Mouse (Mus musculus): Measurements from ENCODE around the gene Akr1d1. TPM values are rescaled to one million over a fixed set of nuclear protein-coding genes. Genes with fewer than 3 reads are reported as not detected.
A peak's percentile ranks its signal among the peaks of the same experiment; 100 is the strongest.

Akr1d1 gene
- polyA plus RNA-seq, 1 experiment from 2014 or later, result not detected

- Histone ChIP-seq H3K27ac (no peak overlapping the region), H3K27me3 (ENCODE audit: poor library complexity, severe bottlenecking) (no peaks in the 10 kb centered on the region), H3K4me3 (no peak overlapping the region), H3K36me3 (replicated peaks) (no peaks in the 10 kb centered on the region), H3K9me3 (no peaks in the 10 kb centered on the region), H3K4me1 (peaks cover 5% of the 10 kb centered on the region)
- DNase-seq (ENCODE audit: extremely low spot score, low spot score), result no peak
- WGBS, result 89% methylated on average over 3 of the region's 3 CpGs
These were observed 6.9 kb downstream of the Akr1d1 start for GRCm38 (mm10) chr6:37536831-37537230.

- H3K4me3 ChIP-seq, result no peak overlapping the region
- DNase-seq (ENCODE audit: extremely low spot score, low spot score), result no peak
- 95% methylated on average over 3 of the region's 3 CpGs for WGBS
- H3K4me1 ChIP-seq, result peaks cover 5% of the 10 kb centered on the region
- no peaks in the 10 kb centered on the region for H3K36me3 ChIP-seq (replicated peaks)
- no peak overlapping the region for H3K27ac ChIP-seq
- H3K9me3 ChIP-seq, result no peaks in the 10 kb centered on the region
- no peaks in the 10 kb centered on the region for H3K27me3 ChIP-seq (ENCODE audit: poor library complexity, severe bottlenecking)
These were observed 7.8 kb downstream of the Akr1d1 start for GRCm38 (mm10) chr6:37537801-37538200.

- H3K27ac ChIP-seq, result no peak overlapping the region
- peaks cover 5% of the 10 kb centered on the region for H3K4me1 ChIP-seq
- no peak overlapping the region for H3K4me3 ChIP-seq
- no peak for DNase-seq (ENCODE audit: extremely low spot score, low spot score)
- WGBS, result 85% methylated on average over 5 of the region's 5 CpGs
- H3K36me3 ChIP-seq (replicated peaks), result no peaks in the 10 kb centered on the region
- no peaks in the 10 kb centered on the region for H3K9me3 ChIP-seq
- H3K27me3 ChIP-seq (ENCODE audit: poor library complexity, severe bottlenecking), result no peaks in the 10 kb centered on the region
These were observed 8.8 kb downstream of the Akr1d1 start for GRCm38 (mm10) chr6:37538792-37539191.

GRCm38 (mm10) chr6:37539403-37539802 lies 9.4 kb downstream of the Akr1d1 start:
- Histone ChIP-seq H3K27me3 (ENCODE audit: poor library complexity, severe bottlenecking) (no peaks in the 10 kb centered on the region), H3K9me3 (no peaks in the 10 kb centered on the region), H3K4me1 (peaks cover 5% of the 10 kb centered on the region), H3K4me3 (no peak overlapping the region), H3K27ac (no peak overlapping the region), H3K36me3 (replicated peaks) (no peaks in the 10 kb centered on the region)
- 91% methylated on average over 9 of the region's 9 CpGs for WGBS
- DNase-seq (ENCODE audit: extremely low spot score, low spot score), result no peak

- Histone ChIP-seq H3K27ac (no peak overlapping the region), H3K4me1 (peaks cover 5% of the 10 kb centered on the region), H3K36me3 (replicated peaks) (no peaks in the 10 kb centered on the region), H3K9me3 (no peaks in the 10 kb centered on the region), H3K4me3 (no peak overlapping the region), H3K27me3 (ENCODE audit: poor library complexity, severe bottlenecking) (no peaks in the 10 kb centered on the region)
- DNase-seq (ENCODE audit: extremely low spot score, low spot score), result no peak
- 74% methylated on average over 3 of the region's 3 CpGs for WGBS
These were observed 10.1 kb downstream of the Akr1d1 start for GRCm38 (mm10) chr6:37540113-37540512.

- no peak overlapping the region for H3K27ac ChIP-seq
- WGBS, result 96% methylated on average over 3 of the region's 3 CpGs
These were observed 11.2 kb downstream of the Akr1d1 start for GRCm38 (mm10) chr6:37541171-37541570.

GRCm38 (mm10) chr6:37542145-37542544 lies 12.2 kb downstream of the Akr1d1 start:
- Histone ChIP-seq H3K4me1 (peaks cover 5% of the 10 kb centered on the region), H3K4me3 (no peak overlapping the region), H3K36me3 (replicated peaks) (no peaks in the 10 kb centered on the region), H3K9me3 (no peaks in the 10 kb centered on the region), H3K27ac (no peak overlapping the region), H3K27me3 (ENCODE audit: poor library complexity, severe bottlenecking) (no peaks in the 10 kb centered on the region)
- WGBS, result 98% methylated on average over 3 of the region's 3 CpGs
- no peak for DNase-seq (ENCODE audit: extremely low spot score, low spot score)

More at GRCm38 (mm10) chr6:37541171-37541570, 11.2 kb downstream of the Akr1d1 start:
- Histone ChIP-seq H3K4me1 (peaks cover 5% of the 10 kb centered on the region), H3K4me3 (no peak overlapping the region), H3K27me3 (ENCODE audit: poor library complexity, severe bottlenecking) (no peaks in the 10 kb centered on the region), H3K36me3 (replicated peaks) (no peaks in the 10 kb centered on the region), H3K9me3 (no peaks in the 10 kb centered on the region)
- DNase-seq (ENCODE audit: extremely low spot score, low spot score), result no peak

GRCm38 (mm10) chr6:37552760-37553159 lies 22.8 kb downstream of the Akr1d1 start:
- no peaks in the 10 kb centered on the region for H3K9me3 ChIP-seq
- H3K27ac ChIP-seq, result no peak overlapping the region
- no peaks in the 10 kb centered on the region for H3K27me3 ChIP-seq (ENCODE audit: poor library complexity, severe bottlenecking)
- no peaks in the 10 kb centered on the region for H3K36me3 ChIP-seq (replicated peaks)
- 85% methylated on average over 2 of the region's 2 CpGs for WGBS
- no peak overlapping the region for H3K4me3 ChIP-seq
- no peaks in the 10 kb centered on the region for H3K4me1 ChIP-seq
- peak; percentile 15 for DNase-seq (ENCODE audit: extremely low spot score, low spot score)

GRCm38 (mm10) chr6:37553926-37554325 lies 24.0 kb downstream of the Akr1d1 start:
- 82% methylated on average over 3 of the region's 3 CpGs for WGBS
- no peaks in the 10 kb centered on the region for H3K36me3 ChIP-seq (replicated peaks)
- no peak overlapping the region for H3K27ac ChIP-seq

GRCm38 (mm10) chr6:37554327-37554726 lies 24.4 kb downstream of the Akr1d1 start:
- H3K9me3 ChIP-seq, result no peaks in the 10 kb centered on the region
- DNase-seq (ENCODE audit: extremely low spot score, low spot score), result no peak
- H3K27ac ChIP-seq, result no peak overlapping the region
- no peak overlapping the region for H3K4me3 ChIP-seq
- H3K4me1 ChIP-seq, result no peaks in the 10 kb centered on the region
- whole genome bisulfite sequencing, result 83% methylated on average over 1 of the region's 1 CpGs
- no peaks in the 10 kb centered on the region for H3K36me3 ChIP-seq (replicated peaks)
- no peaks in the 10 kb centered on the region for H3K27me3 ChIP-seq (ENCODE audit: poor library complexity, severe bottlenecking)

More at GRCm38 (mm10) chr6:37553926-37554325, 24.0 kb downstream of the Akr1d1 start:
- Histone ChIP-seq H3K27me3 (ENCODE audit: poor library complexity, severe bottlenecking) (no peaks in the 10 kb centered on the region), H3K4me3 (no peak overlapping the region), H3K4me1 (no peaks in the 10 kb centered on the region), H3K9me3 (no peaks in the 10 kb centered on the region)
- DNase-seq (ENCODE audit: extremely low spot score, low spot score), result no peak

- 93% methylated on average over 3 of the region's 3 CpGs for WGBS
- no peak overlapping the region for H3K4me3 ChIP-seq
These were observed 33.9 kb downstream of the Akr1d1 start for GRCm38 (mm10) chr6:37563861-37564260.

GRCm38 (mm10) chr6:37567363-37567762 lies 37.4 kb downstream of the Akr1d1 start:
- Histone ChIP-seq H3K4me1 (no peaks in the 10 kb centered on the region), H3K36me3 (replicated peaks) (no peaks in the 10 kb centered on the region), H3K27me3 (ENCODE audit: poor library complexity, severe bottlenecking) (no peaks in the 10 kb centered on the region), H3K27ac (no peak overlapping the region), H3K4me3 (no peak overlapping the region), H3K9me3 (no peaks in the 10 kb centered on the region)
- DNase-seq (ENCODE audit: extremely low spot score, low spot score), result no peak
- WGBS, result 97% methylated on average over 1 of the region's 1 CpGs

More at GRCm38 (mm10) chr6:37563861-37564260, 33.9 kb downstream of the Akr1d1 start:
- no peaks in the 10 kb centered on the region for H3K36me3 ChIP-seq (replicated peaks)
- no peaks in the 10 kb centered on the region for H3K4me1 ChIP-seq
- H3K9me3 ChIP-seq, result no peaks in the 10 kb centered on the region; the same call in 1 of the 2 replicates
- no peaks in the 10 kb centered on the region for H3K27me3 ChIP-seq (ENCODE audit: poor library complexity, severe bottlenecking)
- H3K27ac ChIP-seq, result no peak overlapping the region
- no peak for DNase-seq (ENCODE audit: extremely low spot score, low spot score)

GRCm38 (mm10) chr6:37571939-37572338 lies 42.0 kb downstream of the Akr1d1 start:
- no peaks in the 10 kb centered on the region for H3K4me1 ChIP-seq
- WGBS, result 74% methylated on average over 1 of the region's 1 CpGs
- no peaks in the 10 kb centered on the region for H3K27me3 ChIP-seq (ENCODE audit: poor library complexity, severe bottlenecking)
- H3K27ac ChIP-seq, result no peak overlapping the region
- H3K9me3 ChIP-seq, result no peaks in the 10 kb centered on the region
- no peaks in the 10 kb centered on the region for H3K36me3 ChIP-seq (replicated peaks)
- H3K4me3 ChIP-seq, result no peak overlapping the region
- no peak for DNase-seq (ENCODE audit: extremely low spot score, low spot score)

- H3K36me3 ChIP-seq (replicated peaks), result no peaks in the 10 kb centered on the region
- no peak for DNase-seq (ENCODE audit: extremely low spot score, low spot score)
- no peaks in the 10 kb centered on the region for H3K4me1 ChIP-seq
- no peaks in the 10 kb centered on the region for H3K9me3 ChIP-seq
- 82% methylated on average over 2 of the region's 2 CpGs for WGBS
- H3K4me3 ChIP-seq, result no peak overlapping the region
- no peak overlapping the region for H3K27ac ChIP-seq
- H3K27me3 ChIP-seq (ENCODE audit: poor library complexity, severe bottlenecking), result no peaks in the 10 kb centered on the region
These were observed 43.0 kb downstream of the Akr1d1 start for GRCm38 (mm10) chr6:37572935-37573334.

All from forebrain, embryonic 10.5 days (tissue).